Mouse (Mus musculus) limb, embryonic 11.5 days (tissue): ENCODE data around the gene Efna4. TPM values are rescaled to one million over a fixed set of nuclear protein-coding genes. Genes with fewer than 3 reads are reported as not detected.

Source experiments
- ATAC-seq: fragments of 200-750 bp; cut with Nextera tagmentation; 2 replicates; pipeline ENCODE4 v1.8.0; 2017; ENCODE audit warnings: low read depth; ENCODE audit not compliant: insufficient number of reproducible peaks, low FRiP score, low TSS enrichment
- DNase-seq: peaks from one replicate; pipeline ENCODE4 v3.0.0-alpha.2; 2015; ENCODE audit warnings: low spot score
- H3K27ac ChIP-seq: fragments of 300-500 bp; sonication (generic); replicated peaks from 2 replicates; pipeline ENCODE4 v1.5.1; 2014; ENCODE audit warnings: low read depth, mild to moderate bottlenecking, low read length
- H3K27me3 ChIP-seq: fragments of 300-500 bp; sonication (generic); 2 replicates; pipeline ENCODE4 v1.6.1; 2014; ENCODE audit warnings: mild to moderate bottlenecking, low read length, mixed read lengths; ENCODE audit not compliant: control insufficient read depth, insufficient read depth
- H3K36me3 ChIP-seq: fragments of 300-500 bp; sonication (generic); 2 replicates; pipeline ENCODE4 v1.6.1; 2014; ENCODE audit warnings: mild to moderate bottlenecking, low read length, moderate library complexity, mixed read lengths; ENCODE audit not compliant: control insufficient read depth, insufficient read depth
- H3K4me1 ChIP-seq: fragments of 300-500 bp; sonication (generic); 2 replicates; pipeline ENCODE4 v1.6.1; 2014; ENCODE audit warnings: low read length, mixed read lengths; ENCODE audit not compliant: control insufficient read depth, insufficient read depth
- H3K4me2 ChIP-seq: fragments of 300-500 bp; sonication (generic); 2 replicates; pipeline ENCODE4 v1.6.1; 2014; ENCODE audit warnings: low read depth, mild to moderate bottlenecking, moderate library complexity; ENCODE audit not compliant: severe bottlenecking
- H3K4me3 ChIP-seq: fragments of 300-500 bp; sonication (generic); 2 replicates; pipeline ENCODE4 v1.5.1; 2014; ENCODE audit warnings: low read depth, low read length
- H3K9ac ChIP-seq: fragments of 300-500 bp; sonication (generic); 2 replicates; pipeline ENCODE4 v1.6.1; 2014; ENCODE audit warnings: mild to moderate bottlenecking, low read length
- H3K9me3 ChIP-seq: fragments of 300-500 bp; sonication (generic); 2 replicates; pipeline ENCODE4 v1.6.1; 2016; ENCODE audit warnings: low read length; ENCODE audit not compliant: control insufficient read depth
- WGBS: fragments of 180-500 bp; shearing (Covaris S2); extraction: QIAGEN DNeasy Blood & Tissue Kit; methylation state at CpG from one replicate; pipeline ENCODE4 v1.1.7; 2014; 5-methylcytosine and 5-hydroxymethylcytosine counted together
- polyA plus RNA-seq: library from polyadenylated mRNA; unstranded; fragments of >200 nt; fragmentation: Nextera tagmentation; extraction: Ambion mirVana; gene quantifications from 2 replicates; pipeline ENCODE4 v1.2.1, GENCODE M21; 2014

Gene Efna4
- polyA plus RNA-seq: 46.9 and 48.9 TPM in 2 replicates

DNA sequence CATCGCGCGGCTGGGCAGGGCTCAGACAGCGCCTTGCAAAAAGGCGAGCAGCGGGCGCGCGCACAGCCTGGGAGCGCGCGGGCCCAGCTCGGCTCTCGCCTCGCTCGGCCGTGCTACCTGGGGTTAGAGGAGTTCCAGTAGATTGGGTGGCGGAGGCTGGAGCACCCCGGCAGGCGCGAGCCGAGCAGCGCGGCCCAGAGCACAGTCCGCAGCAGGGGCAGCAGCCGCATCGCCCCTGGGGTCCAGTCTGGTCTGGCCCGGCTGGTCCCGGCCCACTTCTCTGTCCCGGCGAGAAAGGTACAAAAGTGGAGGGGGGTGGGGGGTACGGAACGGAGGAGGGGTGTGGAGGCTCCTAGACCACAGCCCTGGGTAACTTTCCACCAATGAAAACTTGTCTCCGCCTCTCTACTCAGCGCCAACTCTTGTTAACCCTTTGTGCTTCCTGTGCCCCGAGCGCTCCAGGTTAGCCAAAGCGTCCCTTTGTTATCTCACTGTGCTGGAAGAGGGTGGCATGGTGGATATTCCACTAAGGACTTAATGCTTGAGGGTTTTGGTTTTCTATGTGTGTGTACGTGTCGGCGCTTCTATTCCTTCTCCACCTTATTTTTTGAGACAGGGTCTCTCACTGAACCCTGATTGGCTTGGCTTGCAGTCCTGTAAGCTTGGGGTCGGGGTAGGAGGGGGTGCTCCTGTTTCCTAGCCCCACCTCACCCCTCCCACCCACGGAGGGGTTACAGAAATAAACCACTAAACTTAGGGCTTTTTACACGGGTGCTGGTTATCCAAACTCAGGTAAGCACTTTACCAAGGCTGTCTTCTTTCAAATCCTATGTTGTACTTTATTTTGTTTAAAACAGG, at the start of gene Efna4:
Gene Efna4, minus strand, starts transcription at position 308 of the 858 bp plus-strand sequence.
- peaks cover 6% of the 10 kb centered on the region for H3K36me3 ChIP-seq

DNA sequence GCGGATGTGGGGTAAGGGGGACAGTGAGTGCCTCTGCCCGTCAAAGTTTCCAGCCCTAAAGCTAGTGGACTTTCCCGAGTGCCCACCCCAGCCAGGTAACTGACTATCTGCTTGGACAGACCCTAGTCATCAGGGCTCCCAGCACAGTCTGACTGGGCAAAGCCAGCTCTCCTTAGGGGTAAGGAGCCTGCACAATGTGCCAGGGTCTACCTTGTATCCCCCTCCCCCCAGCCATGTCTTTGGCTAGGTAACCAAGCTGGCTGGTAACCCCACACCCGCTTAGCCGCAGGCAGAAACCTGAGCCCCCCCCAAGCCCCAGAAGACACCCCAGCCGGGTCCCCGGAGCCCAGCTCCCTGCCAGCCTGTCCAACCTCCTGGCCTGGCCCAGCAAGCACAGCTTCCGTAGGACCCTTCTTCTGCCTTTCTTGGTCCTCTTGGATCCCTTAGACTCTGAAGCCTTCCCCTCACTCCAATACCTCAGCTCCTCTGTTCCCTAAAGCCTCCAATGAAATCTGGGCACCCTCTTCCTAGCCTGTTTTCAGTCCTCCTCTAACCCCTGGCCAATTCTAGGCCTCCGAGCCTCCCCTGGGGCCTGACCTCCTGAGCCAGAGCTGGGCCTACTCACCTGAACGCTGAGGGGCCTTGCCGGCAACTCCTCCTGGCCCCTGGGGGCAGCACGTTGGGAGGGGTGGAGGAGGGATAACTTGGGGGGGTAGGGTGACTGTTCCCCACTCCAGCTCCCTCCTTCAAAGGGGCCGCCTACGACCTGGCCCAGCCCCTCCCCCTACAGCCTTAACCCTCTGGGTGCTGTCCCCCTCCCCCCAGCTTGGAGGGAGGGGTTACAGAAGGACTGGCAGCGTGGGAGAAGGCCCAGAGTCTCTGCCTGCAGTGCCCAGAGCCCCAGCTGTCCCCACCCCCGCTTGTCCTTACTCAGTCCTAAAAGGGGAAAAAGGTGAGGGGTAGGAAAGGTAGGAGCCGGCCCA, 48.9 kb upstream of the Efna4 start:
- no peaks in the 10 kb centered on the region for H3K27me3 ChIP-seq
- H3K4me1 ChIP-seq: peaks cover 20% of the 10 kb centered on the region
- 51% methylated on average over 17 of the region's 17 CpGs for whole genome bisulfite sequencing
- no peak overlapping the region for H3K4me2 ChIP-seq
- DNase-seq (no peak), ATAC-seq (no peak)
- H3K27ac ChIP-seq: no peak overlapping the region
- H3K9ac ChIP-seq: 0 out of 2 replicates have a peak overlapping the region, but pooled peaks have one; percentile 22
- no peaks in the 10 kb centered on the region for H3K36me3 ChIP-seq
- no peaks in the 10 kb centered on the region for H3K9me3 ChIP-seq
- no peak overlapping the region for H3K4me3 ChIP-seq

More for the DNA sequence above, at the start of gene Efna4:
- peaks cover 32% of the 10 kb centered on the region for H3K4me1 ChIP-seq
- H3K4me3 ChIP-seq: peak within 1 kb of the TSS; percentile 67
- under 1% methylated on average over 44 of the region's 44 CpGs for WGBS
- H3K9ac ChIP-seq: peak within 1 kb of the TSS; percentile 81
- H3K9me3 ChIP-seq: no peaks in the 10 kb centered on the region
- no peaks in the 10 kb centered on the region for H3K27me3 ChIP-seq
- peak; percentile 90 for ATAC-seq
- peak within 1 kb of the TSS; percentile 90 for H3K27ac ChIP-seq
- peak; percentile 87 for DNase-seq
- H3K4me2 ChIP-seq: peak within 1 kb of the TSS; percentile 87

DNA sequence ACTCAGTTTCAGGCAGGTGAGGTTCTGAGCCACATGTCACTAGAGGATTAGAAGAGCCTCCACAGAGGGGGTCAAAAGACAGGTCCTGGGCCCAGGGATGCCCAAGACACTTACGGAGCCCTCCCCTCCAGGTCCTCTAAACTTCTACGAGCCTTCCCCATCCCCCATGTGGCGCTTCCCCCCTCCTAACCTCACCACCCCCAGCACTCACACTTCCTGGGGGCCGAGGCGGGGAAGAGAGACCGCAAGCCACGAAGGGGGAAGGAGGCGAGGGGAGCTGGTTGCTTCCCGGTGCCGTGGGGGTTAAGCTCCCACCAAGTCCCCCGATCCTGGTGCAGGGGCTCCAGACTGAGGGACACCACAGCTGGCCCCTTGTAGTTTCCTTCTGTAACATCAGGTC, 47.6 kb upstream of the Efna4 start:
- Histone ChIP-seq H3K4me2 (no peak overlapping the region), H3K9ac (no peak overlapping the region), H3K27ac (no peak overlapping the region), H3K27me3 (no peaks in the 10 kb centered on the region), H3K36me3 (no peaks in the 10 kb centered on the region), H3K4me3 (no peak overlapping the region), H3K4me1 (peaks cover 12% of the 10 kb centered on the region; the same call in 1 of the 2 replicates), H3K9me3 (no peaks in the 10 kb centered on the region)
- 33% methylated on average over 11 of the region's 11 CpGs for WGBS
- no peak for ATAC-seq
- no peak for DNase-seq

DNA sequence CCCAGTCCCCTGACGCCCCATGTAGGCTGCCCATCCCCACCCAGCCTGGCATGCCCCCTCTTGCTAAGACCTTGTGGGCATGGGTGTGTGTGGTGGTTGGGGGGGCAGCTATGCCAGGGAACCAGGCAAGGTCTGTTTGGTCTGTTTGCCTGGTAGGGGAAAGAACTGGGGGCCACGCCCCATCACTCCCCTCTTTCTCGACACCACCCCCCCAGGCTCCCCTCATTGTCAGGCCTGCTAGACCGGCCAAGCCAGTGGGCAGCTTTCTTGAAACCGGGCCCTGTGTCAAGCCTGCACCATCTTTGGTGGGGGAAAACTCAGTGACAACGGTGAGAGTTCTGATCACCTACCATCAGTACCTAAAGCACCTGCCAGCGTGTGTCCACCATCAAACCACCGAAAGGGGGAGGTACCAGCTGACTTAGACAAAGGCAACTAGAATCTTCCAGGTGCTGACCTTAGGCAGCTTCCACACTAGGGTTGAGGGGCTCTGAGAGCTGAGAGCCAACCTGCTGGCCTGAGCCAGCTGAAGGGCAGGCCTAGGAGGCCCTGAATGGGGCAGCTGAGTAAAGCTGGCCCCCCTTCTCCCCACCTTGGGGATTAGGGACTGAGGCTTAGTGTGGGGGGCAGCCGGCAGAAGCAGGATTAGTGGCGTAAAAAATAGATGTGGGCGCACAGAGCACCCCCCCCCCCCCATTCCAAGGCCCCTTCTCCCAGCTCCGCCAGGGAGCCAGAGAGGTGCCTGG, 46.7 kb upstream of the Efna4 start:
- Histone ChIP-seq H3K4me1 (peaks cover 10% of the 10 kb centered on the region; the same call in 1 of the 2 replicates), H3K4me2 (no peak overlapping the region)

DNA sequence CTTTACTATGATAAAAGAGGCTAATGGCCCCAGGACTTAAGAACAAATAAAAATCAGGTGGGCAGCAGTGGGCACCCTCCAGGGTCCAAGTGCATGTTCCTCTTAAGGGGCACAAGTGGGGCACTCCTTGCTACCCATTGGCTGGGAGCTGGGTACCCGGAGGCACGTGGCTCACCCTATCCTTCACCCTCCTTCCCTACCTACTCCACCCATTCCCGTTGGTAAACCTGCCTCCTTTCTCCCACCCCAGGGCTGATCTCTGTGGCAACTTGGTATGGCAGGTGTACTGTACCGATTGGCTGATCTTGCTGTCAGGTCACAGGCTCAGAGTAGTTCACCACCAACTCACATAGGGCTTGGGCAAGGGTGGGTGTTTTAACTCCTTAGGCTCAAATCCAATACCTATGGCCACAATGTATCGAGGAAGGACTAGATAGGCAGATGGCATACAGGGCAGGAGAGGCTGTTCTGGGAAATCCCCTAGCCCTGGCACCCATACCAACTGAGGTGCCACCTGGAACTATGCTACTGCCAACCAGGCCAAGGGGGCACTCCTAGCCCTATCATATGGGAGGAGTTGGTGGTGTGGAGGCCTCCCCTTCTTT, 45.9 kb upstream of the Efna4 start:
- Histone ChIP-seq H3K9me3 (no peaks in the 10 kb centered on the region), H3K9ac (no peak overlapping the region), H3K27ac (no peak overlapping the region), H3K36me3 (no peaks in the 10 kb centered on the region), H3K4me1 (peaks cover 10% of the 10 kb centered on the region; the same call in 1 of the 2 replicates), H3K4me2 (no peak overlapping the region), H3K27me3 (no peaks in the 10 kb centered on the region), H3K4me3 (no peak overlapping the region)
- no peak for ATAC-seq
- no peak for DNase-seq
- WGBS: 77% methylated on average over 5 of the region's 5 CpGs

More for the DNA sequence above, 46.7 kb upstream of the Efna4 start:
- H3K4me3 ChIP-seq: no peak overlapping the region
- no peaks in the 10 kb centered on the region for H3K36me3 ChIP-seq
- ATAC-seq: no peak
- H3K27ac ChIP-seq: no peak overlapping the region
- WGBS: 72% methylated on average over 11 of the region's 12 CpGs
- H3K9ac ChIP-seq: no peak overlapping the region
- no peaks in the 10 kb centered on the region for H3K9me3 ChIP-seq
- no peak for DNase-seq
- H3K27me3 ChIP-seq: no peaks in the 10 kb centered on the region

DNA sequence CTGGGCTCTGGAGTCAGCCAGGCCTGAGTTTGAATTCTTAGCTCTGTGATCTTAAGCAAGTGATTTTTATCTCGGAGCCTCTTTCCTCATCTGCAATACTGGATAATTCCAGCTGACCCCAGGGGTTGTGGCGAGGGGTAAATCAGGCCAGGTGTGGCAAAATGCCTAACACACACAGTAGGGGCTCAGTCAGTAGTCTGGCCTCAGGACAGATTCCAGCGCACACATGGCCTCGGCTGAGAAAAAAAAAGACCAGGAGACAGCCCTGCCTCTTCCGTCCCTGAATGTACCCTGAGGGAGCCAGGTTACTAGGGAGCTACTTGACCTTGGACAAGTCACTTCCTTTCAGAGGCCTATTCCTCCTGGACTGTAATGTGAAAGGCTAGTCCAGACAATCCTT, 45.1 kb upstream of the Efna4 start:
- Histone ChIP-seq H3K36me3 (no peaks in the 10 kb centered on the region), H3K4me2 (no peak overlapping the region), H3K4me1 (peaks cover 12% of the 10 kb centered on the region; the same call in 1 of the 2 replicates), H3K9me3 (no peaks in the 10 kb centered on the region), H3K4me3 (no peak overlapping the region), H3K9ac (no peak overlapping the region), H3K27ac (no peak overlapping the region), H3K27me3 (no peaks in the 10 kb centered on the region)
- 70% methylated on average over 5 of the region's 5 CpGs for whole genome bisulfite sequencing
- DNase-seq (no peak), ATAC-seq (no peak)

DNA sequence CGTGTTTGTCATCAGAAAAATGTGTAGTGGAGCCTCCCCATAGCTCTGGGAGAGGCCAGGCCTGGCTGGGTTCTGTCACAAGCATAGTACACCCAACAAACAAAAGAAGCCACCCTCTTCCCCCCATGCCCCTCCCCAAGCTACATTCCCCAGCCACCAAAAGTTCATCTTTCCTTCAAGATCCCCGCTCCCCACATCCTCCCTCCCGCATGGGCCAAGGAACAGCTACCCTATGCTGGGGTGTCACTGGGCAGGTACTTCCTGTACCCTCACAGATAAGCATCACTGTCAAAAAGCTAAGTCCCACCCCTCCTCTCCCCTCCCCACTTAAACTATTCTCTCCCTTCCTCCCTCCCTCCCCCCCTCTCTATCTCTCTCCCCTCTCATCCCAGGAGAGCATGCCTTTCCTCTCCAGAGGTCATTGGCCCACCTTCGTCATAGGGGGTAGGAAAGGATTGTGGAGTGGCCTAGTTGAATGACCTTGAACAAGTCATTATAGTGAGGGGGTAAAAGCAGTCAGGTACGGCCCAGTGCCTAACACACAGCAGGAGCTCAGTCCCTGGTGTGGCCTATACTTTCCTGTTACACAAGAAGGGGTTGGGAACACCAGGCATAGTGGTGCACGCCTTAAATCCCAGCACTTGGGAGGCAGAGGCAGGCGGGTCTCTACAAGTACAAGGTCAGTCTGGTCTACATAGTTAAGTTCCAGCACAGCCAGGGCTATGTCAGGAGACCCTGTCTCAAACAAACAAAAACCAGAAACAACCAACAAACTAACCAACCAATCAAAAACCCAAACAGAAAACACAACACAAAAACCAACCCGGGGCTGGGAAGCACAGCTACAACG, 44.4 kb upstream of the Efna4 start:
- H3K9me3 ChIP-seq: no peaks in the 10 kb centered on the region
- ATAC-seq: no peak
- H3K4me2 ChIP-seq: no peak overlapping the region
- H3K27ac ChIP-seq: no peak overlapping the region
- no peak overlapping the region for H3K9ac ChIP-seq
- WGBS: 89% methylated on average over 9 of the region's 9 CpGs
- no peaks in the 10 kb centered on the region for H3K27me3 ChIP-seq
- no peak overlapping the region for H3K4me3 ChIP-seq
- H3K4me1 ChIP-seq: peaks cover 12% of the 10 kb centered on the region; the same call in 1 of the 2 replicates
- no peaks in the 10 kb centered on the region for H3K36me3 ChIP-seq
- no peak for DNase-seq
